Mouse (Mus musculus) duodenum, adult 2 months (tissue): Measurements from ENCODE around the gene Ppil1. TPM values are rescaled to one million over a fixed set of nuclear protein-coding genes. Genes with fewer than 3 reads are reported as not detected.

ENCODE experiments used
- polyA plus RNA-seq: library from polyadenylated mRNA; depleted of rRNA; stranded (reverse); fragments of >200 nt; gene quantifications from 2 replicates; pipeline ENCODE4 v1.2.3, GENCODE M21; 2012; ENCODE audit warnings: low replicate concordance; rRNA removed

Gene Ppil1
- 22.4 and 27.2 TPM in 2 replicates for polyA plus RNA-seq

GRCm38 (mm10) chr17:29263840-29264633, at the start of gene Ppil1:
Gene Ppil1, minus strand, starts transcription at chr17:29264186.

GRCm38 (mm10) chr17:29268682-29269348, 4.8 kb upstream of the Ppil1 start, which contains the start of gene BC004004:
Gene BC004004, plus strand, starts transcription at chr17:29268788.

GRCm38 (mm10) chr17:29237772-29238420, 26.1 kb downstream of the Ppil1 start, which contains the start of gene Cpne5:
Gene Cpne5, minus strand, starts transcription at chr17:29238167.

Other genes with a start within 250 kb of the Ppil1 start
- gene Srsf3, start 231.6 kb downstream of the Ppil1 start, polyA plus RNA-seq, result 54.2 and 156 TPM in 2 replicates
- 102 and 238 TPM in 2 replicates for gene Cdkn1a, start 173.2 kb downstream of the Ppil1 start, polyA plus RNA-seq
- 0.39 and 0.45 TPM in 2 replicates for gene Rab44, start 150.0 kb downstream of the Ppil1 start, polyA plus RNA-seq
- 0.51 and 1.1 TPM in 2 replicates for gene Cpne5, start 26.0 kb downstream of the Ppil1 start, polyA plus RNA-seq
- 35.7 and 53.2 TPM in 2 replicates for gene BC004004, start 4.6 kb upstream of the Ppil1 start, polyA plus RNA-seq
- 1.0 and 2.4 TPM in 2 replicates for gene Pi16, start 53.5 kb upstream of the Ppil1 start, polyA plus RNA-seq
- gene Mtch1, start 83.7 kb upstream of the Ppil1 start, polyA plus RNA-seq, result 165 and 261 TPM in 2 replicates
- 12.8 and 22.0 TPM in 2 replicates for gene Fgd2, start 96.7 kb upstream of the Ppil1 start, polyA plus RNA-seq
- gene Pim1, start 226.6 kb upstream of the Ppil1 start, polyA plus RNA-seq, result 59.8 and 198 TPM in 2 replicates